Mouse (Mus musculus) cerebellum, postnatal 36 days (tissue): ENCODE measurements around the gene Bcl2l1.
A peak's percentile ranks its signal among the peaks of the same experiment; 100 is the strongest.

ENCODE experiments used
- DNase-seq, 2 experiments: peaks; one replicate each; pipeline ENCODE4 v3.0.0; 2021 to 2022; ENCODE audit warnings: mixed read lengths in 2 of 2

Gene Bcl2l1

DNA sequence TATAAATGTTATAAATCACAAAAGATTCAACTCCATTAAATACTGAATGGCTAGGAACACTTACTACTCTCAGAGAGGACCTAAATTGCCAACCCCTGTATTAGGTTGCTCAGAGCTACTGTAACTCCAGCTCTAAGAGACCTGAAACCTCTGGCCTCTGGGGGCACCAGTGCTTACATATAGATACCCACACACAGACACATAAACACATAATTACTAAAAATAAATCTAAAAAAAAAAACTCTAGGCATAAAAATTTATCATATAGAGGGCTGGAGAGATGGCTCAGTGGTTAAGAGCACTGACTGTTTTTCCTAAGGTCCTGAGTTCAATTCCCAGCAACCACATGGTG is 30.8 kb downstream of the Bcl2l1 start:
- DNase-seq: no peak

DNA sequence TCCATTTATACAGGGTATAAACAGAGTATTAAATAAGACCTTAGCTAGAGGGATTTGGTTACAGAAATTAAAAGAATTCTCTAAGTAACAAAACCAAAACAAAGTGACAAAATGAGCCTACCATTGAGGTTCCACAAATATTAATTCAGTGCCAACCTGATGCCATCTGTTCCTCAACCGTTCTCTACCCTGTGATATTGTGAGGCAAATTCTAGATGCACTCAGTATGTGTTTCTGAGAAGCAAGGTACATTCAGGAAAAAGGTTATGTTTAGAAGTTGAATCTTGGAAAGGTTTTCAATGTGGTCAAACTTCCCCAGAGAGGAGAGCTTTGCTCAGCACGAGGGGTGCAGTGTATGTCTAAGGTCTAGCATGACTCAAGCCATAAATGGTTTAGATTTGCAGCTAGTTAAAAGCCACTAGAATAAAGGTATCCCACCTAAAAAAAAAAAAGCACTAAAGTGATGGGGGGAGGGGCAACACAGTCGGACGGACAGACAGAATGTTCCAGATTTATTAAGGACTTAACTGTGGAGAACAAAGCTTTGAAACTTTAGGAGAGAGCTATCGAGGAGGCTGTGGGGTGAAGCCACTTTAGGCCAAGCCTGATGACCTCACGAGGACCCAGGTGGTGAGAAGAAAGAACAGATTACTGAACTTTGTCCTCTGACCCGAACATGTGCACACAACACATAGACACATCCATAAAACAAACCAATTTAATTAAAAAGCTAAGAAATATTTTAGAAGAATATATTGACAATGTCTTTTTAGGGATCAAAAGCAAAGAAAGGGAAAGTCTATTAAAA is 31.4 kb downstream of the Bcl2l1 start:
- peak in 1 of 2 experiments; percentile 60 for DNase-seq

DNA sequence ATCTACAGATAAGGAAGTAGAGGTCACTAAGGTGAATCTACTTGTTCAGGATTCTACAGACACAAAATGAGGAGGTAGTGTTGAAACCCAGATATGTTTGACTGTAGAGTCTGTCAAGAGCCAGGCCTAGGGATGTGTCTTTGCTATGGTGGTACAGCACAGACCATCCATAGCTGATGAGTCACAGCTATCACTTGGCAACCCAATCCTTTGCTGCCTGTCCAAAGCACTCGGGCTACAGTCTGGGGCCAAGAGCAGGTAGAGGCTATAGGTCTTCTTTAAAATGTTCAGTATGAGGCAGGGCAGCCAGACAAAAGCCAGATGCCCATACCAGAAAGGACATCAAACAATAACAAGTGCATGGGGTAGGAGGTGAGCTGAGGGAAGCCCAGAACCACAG is 33.9 kb downstream of the Bcl2l1 start:
- DNase-seq: no peak

DNA sequence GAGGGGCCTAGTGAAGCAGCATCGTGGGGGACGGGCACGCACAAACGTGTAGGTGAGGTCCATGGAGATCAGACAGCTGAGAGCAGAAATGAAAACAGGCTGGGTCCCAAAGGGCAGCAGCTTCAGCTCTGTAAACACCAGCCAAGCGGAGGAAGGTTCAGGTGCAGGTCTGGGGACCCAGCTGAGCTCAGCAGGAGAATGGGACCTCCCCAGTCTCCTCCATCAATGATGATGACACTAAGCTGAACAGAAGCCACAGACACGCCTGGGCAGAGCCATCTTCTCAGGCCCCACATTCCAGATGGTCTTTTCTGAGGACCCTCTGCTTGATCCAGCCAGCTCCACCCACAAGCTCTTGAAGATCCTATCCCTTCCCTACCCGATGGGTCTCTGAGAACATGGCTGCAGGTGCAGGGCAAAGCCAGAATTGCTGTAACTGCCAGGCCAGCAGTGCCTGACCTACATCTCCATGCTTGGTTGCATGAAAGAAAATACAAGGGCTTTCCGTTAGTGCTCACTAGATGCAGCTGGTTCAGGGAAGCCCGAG is 37.2 kb downstream of the Bcl2l1 start:
- no peak for DNase-seq

DNA sequence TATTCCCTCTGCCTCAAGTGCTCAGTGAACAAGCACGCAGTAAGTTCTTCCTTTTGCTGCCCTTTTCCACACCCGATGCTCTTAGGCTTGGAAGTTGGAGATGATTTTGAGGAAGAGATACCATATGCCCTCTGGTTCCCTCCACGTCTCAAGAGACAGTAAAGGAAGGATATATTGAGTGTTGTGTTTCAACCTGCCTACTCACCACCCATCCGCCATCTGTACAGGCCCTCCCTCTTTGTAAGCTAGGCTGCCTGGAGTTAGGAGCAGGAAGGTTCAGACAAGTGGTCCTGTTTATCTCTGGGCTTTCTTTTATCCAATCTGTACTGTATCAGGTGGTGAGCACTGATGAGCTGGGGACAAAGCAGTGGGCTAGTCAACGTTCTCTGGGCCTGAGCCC is 38.1 kb downstream of the Bcl2l1 start:
- DNase-seq: no peak

DNA sequence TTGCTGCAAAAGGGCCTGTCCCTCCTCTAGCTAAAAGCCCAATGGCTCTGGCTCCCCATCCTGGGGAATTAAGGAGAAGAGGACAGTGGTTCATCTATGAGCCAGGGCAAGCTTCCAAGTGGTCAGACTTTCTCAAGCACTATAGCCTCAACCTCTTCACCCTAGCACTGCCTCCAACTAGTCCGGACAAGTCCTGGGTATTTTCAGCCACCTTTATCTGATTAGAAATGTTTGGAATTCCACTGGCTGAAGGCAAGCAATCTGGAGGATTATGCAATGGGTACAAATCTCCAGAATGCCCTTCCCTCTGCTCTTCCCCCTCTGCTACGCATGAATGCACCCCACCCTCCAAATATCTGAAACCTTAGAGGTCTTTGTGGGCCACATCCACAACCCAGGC is 39.1 kb downstream of the Bcl2l1 start:
- DNase-seq: no peak

DNA sequence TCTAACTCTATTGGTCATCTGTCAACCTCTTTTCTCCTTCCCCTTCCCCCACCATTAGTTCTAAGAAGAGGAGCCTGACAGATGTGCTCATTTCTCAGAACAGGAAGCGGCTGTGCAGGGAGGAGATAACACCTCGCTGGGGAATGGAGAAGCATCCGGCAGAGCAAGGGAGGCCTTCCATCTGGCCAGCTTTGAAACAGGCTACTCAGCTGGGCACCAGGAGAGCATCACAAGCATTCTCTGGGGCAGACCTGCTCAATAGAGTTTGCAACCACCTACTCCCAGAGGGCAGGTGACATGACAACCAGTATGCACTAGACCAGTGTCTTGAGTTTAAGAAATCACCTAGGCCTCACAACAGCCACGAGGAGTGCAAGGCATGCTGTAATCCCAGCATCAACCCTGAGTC is 41.9 kb downstream of the Bcl2l1 start:
- no peak for DNase-seq

DNA sequence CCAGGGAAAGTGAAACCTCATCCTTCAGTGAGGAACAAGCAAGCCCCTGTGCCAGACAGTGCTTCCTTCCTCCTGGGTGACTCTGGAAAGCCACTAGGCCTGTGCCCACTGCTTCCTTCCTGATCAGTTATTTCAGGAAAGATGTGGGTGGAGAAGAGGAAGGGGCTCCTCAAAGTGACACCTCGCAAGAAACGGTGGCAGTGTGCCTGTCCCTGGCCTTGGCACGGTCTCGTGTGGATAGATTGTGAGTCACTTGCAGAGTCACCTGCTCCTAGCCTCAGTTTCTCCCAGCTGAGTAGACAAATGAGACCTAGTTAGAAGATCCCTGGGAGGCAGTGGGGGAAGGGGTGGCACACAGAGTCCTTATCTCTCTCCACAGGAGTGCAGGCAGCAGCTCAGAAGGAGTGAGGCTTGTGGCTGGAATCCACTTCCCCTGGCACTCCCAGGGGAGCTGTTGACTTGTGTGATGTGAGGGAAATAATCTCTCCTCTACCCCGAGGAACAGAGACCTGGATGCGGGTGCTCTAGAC is 42.6 kb downstream of the Bcl2l1 start:
- DNase-seq: peak in 1 of 2 experiments; percentile 50

DNA sequence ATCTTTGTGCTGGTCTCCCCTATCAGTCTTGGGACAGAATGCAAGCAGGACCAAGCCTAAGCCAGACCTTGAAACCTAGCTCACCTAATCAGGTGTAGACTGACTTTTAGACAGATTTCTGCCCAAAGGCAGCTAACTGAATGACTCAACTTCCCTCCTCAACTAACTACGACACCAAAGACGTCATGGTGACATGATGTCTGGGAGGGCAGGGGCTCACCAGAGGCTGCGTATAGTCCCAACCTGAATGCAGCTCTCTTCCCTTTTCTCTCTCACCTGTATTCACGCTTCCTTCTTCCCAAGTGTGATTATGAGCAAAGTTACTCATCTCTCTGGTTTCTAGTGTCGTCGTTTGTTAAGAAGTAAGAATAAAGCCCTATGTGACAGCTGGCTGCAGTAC is 44.0 kb downstream of the Bcl2l1 start:
- DNase-seq: no peak

DNA sequence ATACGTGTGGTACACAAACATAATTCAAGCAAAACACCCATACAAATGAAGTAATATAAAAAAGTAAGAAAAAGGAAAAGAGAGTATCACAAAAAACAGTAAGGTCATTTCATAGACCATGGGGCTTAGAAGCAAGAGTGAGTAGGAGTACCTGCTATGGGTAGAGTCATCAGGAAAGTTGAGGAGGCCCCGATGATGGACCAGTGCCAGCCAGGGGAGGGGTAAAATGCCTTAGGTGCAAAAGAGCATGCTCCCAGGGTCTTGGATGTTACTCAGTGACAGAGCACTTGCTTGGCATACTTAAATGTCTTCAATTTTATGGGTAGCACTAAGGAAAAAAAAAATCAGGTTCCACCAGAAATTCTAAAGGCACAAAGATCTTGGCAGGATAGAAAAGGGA is 44.4 kb downstream of the Bcl2l1 start:
- no peak for DNase-seq

DNA sequence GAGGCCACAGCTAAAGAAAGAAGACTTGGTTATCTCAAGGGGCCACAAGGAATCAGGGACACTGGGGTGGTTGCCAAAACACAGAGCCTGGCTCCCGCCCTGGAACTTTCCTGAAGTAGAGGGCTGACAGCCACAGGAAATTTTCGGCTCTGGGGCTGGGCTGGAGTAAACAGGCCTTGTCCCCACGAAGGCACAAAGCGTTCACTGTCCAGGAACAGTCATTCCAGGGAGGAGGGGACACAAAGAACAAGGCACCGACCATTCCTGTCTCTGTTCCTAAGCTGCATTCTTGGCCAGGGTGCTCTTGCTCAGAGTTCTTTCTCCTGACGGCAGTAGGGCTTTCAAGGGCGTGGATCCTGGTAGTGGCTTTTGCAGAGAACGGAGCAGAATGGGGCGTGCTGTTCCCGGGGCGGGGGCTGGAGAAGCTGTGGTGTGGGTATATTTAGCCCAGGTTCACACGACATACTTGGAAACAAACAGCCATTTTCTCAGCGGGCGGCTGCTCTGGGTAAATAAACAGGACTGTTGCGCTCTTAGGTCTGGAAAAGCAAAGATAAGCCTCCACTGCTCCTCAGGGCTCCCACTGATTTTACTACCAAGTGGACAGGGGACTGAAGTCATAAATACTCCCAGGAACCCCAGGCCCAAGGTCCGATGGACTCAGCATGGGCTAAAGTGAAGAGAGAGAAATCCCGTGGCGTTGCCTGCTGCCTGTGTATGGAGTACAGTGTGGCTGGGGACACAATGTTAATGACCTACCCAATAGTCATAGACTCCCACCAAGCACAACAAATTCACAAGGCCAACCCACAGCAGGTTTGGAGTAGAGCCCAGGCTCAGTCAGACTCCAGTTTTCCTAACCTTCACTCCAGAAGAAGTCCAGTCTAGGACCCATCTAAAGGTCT is 45.8 kb downstream of the Bcl2l1 start:
- DNase-seq: peak; percentile 80 to 84

DNA sequence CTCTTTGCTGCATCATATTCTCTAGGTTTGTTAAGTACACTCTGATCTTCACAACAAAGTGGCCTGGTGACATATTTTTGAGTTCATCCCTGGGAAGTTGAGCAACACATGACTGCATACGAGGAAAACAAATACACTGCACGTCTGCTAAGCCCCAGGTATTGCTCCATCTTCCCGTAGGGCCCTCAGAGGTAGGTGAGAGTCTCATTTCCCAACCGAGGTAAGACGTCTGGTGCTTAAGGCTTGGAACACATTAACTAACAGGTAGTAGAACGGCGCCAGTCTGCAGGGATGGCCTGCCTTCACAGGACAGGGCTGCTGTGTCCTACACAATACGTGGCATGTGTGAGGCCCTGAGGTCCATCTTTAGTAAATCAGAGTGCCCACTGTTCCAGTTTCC is 46.9 kb downstream of the Bcl2l1 start:
- no peak for DNase-seq

DNA sequence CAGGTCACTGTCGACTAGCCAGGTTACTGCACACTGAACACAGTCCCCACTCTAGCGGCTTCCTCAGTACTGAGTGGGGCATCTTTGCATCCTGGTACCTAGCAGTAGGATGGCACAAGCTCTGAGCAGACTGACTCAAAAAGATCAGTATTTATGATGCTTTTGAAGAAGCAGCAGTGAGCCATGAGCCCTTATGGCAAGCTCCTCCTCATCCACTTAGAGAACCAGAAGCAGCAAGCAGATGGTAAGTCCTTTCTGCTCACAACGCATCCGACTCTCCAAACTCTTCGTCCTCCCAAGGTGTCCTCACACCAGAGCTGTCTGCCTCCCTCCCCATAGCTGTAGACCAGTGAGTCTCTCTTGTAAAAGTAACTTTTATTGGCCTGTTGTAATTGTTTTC is 48.3 kb downstream of the Bcl2l1 start:
- no peak for DNase-seq

DNA sequence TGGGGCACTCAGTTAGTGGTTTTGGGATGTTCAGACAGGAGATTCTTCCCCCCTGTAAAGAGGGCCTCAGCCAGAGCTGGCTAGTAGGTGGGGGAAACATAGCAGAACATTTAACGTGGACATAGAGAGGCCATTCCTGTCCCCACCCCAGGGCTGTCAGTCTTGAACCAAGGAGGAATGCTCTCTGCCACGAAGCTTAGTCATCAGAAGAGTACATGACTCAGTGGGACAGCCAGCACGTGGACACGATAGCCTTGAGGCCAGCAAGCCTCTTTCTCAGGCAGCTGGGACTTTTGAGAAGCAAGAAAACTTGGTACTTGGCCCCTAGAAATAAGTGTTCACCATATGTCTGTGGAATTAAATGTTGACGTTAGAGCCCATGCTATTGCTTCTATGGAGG is 48.9 kb downstream of the Bcl2l1 start:
- no peak for DNase-seq

DNA sequence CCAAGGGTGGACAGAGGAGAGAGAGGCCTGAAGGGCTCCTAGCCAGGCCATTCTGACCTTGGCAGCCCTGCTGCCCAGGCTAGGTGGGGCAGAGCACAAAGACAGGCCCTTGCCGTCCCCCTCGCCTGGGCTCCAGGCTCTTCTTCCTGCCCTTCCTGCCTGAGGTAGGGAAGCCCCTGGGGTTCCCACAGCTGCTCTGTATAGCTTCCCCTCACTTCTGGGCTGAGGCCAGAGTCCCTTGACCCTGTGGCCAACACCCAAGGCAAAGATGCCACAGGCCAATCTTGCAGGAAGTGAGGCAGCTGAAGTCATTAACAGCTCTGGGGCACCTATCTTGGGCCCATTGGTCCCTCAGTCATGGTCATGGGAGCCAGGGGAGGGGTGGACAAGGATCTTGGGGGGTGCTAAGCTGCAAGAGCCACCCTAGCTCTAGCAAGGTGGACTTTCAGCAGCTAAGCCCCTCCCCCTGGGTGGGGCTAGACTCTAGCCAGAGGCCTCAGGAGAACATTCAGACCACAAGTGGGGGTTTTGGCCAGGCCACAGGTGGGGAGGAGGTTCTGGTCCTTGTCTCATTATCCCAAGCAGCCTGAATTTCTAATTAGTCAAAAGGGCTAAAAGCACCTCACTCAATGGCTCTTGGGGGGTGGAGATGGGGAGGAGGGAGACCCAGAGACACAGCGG is 50.4 kb downstream of the Bcl2l1 start:
- no peak for DNase-seq

DNA sequence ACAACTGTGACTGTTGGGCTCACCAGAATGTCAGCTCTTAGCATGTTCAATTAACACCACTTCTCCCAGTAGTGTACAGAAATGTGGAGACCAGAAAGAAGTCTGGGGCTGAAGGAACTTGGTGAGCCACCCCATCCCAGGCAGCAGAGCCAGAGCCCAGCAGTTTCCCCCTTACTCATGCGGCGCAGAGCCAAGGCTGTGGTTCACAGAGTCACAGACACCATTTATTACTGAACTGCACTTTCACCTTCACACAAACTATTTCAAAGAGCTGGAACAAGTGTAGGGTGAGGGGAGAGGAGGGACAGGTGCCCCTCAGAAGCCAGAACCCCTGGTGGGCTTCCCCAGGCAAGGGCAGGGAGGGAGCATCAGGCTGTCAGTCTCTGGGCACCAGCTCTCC is 51.1 kb downstream of the Bcl2l1 start:
- DNase-seq: no peak

DNA sequence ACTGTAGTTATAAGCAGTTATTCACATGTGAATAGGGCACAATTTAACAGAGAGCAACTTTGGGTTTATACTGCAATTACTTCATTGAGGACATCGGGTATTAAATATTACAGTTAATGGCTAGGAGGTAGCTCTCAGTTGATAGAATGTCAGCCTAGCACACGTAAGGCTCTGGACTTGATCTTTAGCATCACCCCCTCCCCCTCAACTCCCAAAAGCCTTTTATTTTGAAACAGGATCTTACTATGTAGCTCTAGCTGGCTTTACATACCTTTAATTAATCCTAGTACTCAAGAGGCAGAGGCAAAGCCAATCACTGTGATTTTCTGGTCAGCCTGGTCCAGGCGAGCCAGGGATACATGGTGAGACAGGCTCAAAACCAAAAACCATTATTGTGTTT is 54.4 kb downstream of the Bcl2l1 start:
- DNase-seq: no peak

DNA sequence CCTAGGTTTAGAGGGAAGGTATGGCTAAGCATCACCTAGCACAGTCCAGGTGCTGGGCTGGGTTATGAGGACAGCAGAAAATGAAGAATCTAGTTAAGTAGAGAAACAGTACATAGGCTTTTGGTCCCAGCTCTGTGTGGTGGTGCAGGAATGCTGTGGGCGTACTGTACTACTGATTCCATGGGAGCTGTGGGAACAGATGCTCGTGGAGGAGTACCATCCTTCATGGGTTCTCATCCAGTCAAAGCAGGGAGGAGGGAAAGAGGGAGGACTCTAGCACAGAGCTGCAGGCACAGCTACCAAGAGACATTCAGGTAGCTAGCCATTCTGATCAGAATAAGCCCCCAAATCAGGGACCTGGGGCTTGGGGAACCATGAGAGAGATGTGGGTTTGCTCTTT is 55.1 kb downstream of the Bcl2l1 start:
- DNase-seq: no peak

DNA sequence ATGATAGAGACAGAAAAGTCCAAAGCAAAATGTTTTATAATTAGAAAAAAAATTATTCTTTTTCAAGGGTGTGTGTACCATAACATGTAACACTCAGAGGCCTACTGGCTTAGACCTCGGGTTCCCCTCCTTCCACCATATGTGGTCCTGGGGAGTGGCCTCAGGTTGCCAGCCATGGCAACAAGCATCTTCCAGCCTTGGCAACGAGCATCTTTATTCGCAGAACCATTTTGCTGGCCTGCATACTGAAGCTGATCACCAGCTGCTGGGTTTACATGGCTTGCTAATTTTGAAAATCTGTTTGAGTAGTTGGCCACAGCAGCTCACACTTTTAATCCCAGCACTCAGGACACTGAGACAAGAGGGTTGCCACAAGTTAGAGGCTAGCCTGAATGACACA is 55.5 kb downstream of the Bcl2l1 start:
- DNase-seq: no peak

DNA sequence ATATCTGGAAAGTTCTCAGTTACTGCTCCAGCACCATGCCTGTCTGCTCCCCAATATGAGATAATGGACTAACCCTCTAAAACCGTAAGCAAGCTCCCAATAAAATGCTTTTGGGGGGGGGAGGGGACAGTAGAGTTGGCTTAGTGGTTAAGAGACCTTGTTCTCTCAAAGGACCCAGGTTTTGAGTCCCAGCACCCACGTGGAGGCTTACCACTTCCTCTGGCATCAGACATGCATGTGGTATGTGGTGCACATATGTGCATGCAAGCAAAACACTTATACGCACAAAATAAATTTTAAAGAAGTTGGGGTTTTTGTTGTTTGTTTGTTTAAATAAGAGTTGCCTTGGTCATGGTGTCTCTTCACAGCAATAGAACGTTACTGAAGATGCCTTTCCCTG is 56.2 kb downstream of the Bcl2l1 start:
- no peak for DNase-seq

DNA sequence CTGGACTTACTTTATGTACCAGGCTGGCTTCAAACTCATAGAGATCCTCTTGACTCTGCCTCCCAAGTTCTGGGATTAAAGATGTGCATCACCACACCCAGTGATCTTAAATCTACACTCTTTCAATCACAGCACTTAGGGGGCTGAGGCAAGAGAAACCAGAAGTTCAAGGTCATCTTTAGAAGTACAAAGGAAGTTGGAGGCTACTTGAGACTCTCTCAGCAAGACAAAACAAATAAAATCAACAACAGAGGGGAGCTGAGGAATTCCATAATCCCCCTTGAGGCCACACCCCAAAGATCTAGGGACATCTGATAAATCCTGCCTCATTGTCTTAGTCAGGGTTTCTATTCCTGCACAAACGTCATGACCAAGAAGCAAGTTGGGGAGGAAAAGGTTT is 59.3 kb downstream of the Bcl2l1 start:
- no peak for DNase-seq

DNA sequence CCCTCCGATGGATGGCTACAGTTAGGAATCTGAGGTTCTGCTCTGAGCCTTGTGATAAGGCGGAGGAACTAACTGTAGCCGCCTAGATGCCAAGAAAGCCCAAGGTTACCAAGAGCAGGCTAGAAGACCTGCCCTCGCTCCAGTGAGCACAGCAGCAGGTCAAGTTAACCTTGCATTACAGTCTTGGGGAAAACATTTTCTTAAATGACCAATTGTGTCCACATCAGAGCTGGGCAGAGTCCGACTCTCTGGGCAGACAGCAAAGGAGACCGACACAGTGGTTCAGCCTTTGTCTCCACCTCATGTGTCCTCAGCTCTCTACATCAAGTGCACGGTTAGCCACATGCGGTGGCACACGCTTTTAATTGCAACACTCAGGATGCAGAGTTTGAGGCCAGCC is 60.0 kb downstream of the Bcl2l1 start:
- no peak for DNase-seq

DNA sequence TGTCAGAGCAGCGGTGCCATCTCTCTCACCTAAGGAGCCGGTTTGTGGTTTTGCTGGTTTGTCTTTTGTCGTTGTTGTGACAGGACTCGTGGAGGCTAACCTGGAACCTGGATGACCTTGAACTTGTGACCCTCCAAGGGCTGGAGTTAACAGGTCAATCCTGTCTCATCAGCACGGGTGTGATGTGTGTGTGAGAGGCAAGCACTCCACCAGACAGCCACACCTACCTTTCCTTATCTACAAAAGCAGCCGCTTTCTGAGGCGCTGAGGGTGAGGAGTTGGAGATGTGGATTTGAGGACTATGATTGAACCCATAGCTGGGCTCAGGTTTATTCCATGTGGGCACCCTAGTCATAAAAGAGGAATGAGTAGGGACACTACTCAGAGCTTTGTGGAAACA is 61.9 kb downstream of the Bcl2l1 start:
- DNase-seq: no peak
